Mouse (Mus musculus): ENCODE measurements around the gene Pdcl2. TPM values are rescaled to one million over a fixed set of nuclear protein-coding genes. Genes with fewer than 3 reads are reported as not detected.

Gene Pdcl2
- polyA plus RNA-seq, 1 experiment from 2014 or later, result not detected

GRCm38 (mm10) chr5:76303379-76303744 lies 27.6 kb downstream of the Pdcl2 start:
- Histone ChIP-seq H3K9me3 (replicated peaks) (no peaks in the 10 kb centered on the region), H3K4me1 (replicated peaks) (peaks cover 16% of the 10 kb centered on the region), H3K27ac (replicated peaks) (peak overlapping the region; percentile 83), H3K9ac (peak overlapping the region; percentile 69), H3K27me3 (peaks cover 27% of the 10 kb centered on the region), H3K4me2 (peak overlapping the region; percentile 88), H3K36me3 (replicated peaks) (no peaks in the 10 kb centered on the region), H3K4me3 (replicated peaks) (peak overlapping the region; percentile 79)
- ATAC-seq (ENCODE audit: insufficient read depth), result no peak
- WGBS (ENCODE audit: insufficient replicate concordance), result 5% methylated on average over 11 of the region's 11 CpGs

- WGBS (ENCODE audit: insufficient replicate concordance), result 61% methylated on average over 2 of the region's 2 CpGs
- no peak overlapping the region for H3K9ac ChIP-seq
- no peak for ATAC-seq (ENCODE audit: insufficient read depth)
Measured at GRCm38 (mm10) chr5:76302009-76302408, 28.9 kb downstream of the Pdcl2 start.

DNA sequence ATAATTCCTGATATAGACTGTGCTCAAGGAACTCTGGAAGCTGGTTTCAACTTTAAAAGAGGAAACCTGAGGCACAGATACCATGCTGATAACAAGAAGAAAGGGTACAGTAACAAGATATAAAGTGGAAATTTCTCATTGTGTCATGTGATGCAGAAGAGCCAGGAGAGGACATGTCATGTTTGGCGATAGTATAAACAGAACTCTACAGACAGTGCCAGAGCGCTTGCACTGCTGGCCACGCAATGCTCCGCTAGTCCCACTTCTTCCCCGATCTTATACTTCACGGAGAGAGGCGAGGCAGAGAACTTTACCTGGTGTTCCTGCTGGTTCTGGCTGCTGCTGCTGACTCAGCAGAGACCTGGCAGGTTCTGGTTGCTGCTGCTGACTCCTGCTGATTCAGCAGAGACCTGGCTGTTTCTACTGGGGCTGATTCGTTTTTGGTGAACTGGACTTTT lies 41.7 kb downstream of the Pdcl2 start:
- peaks cover 9% of the 10 kb centered on the region for H3K4me1 ChIP-seq (replicated peaks)
- 70% methylated on average over 8 of the region's 8 CpGs for WGBS (ENCODE audit: insufficient replicate concordance)
- no peak for ATAC-seq (ENCODE audit: insufficient read depth)
- no peaks in the 10 kb centered on the region for H3K36me3 ChIP-seq (replicated peaks)
- no peak overlapping the region for H3K4me3 ChIP-seq (replicated peaks)
- no peaks in the 10 kb centered on the region for H3K9me3 ChIP-seq (replicated peaks)
- H3K27me3 ChIP-seq, result no peaks in the 10 kb centered on the region
- H3K9ac ChIP-seq, result no peak overlapping the region
- no peak overlapping the region for H3K4me2 ChIP-seq
- H3K27ac ChIP-seq (replicated peaks), result no peak overlapping the region

More at GRCm38 (mm10) chr5:76302009-76302408, 28.9 kb downstream of the Pdcl2 start:
- Histone ChIP-seq H3K27me3 (peaks cover 27% of the 10 kb centered on the region), H3K27ac (replicated peaks) (no peak overlapping the region), H3K4me2 (no peak overlapping the region), H3K36me3 (replicated peaks) (no peaks in the 10 kb centered on the region), H3K4me3 (replicated peaks) (no peak overlapping the region), H3K9me3 (replicated peaks) (no peaks in the 10 kb centered on the region), H3K4me1 (replicated peaks) (peaks cover 16% of the 10 kb centered on the region)

DNA sequence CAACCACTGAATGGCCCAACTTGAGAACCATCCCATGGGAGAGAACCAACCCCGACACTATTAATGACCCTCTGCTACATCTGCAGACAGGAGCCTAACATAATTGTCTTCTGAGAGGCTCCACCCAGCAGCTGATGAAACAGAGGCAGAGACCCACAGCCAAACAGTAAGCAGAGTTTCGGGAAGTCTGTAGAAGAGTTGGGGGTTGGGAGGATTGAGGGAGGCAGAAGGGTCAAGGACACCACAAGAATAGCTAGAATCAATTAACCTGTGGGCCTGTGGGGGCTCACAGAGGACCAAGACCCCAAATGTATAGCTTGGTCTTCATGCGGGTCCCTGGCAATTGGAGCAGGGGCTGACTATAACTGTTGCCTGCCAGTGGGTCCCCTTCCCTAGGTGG lies 42.7 kb downstream of the Pdcl2 start:
- no peak for ATAC-seq (ENCODE audit: insufficient read depth)
- Histone ChIP-seq H3K4me3 (replicated peaks) (no peak overlapping the region), H3K4me1 (replicated peaks) (peaks cover 9% of the 10 kb centered on the region), H3K36me3 (replicated peaks) (no peaks in the 10 kb centered on the region), H3K27me3 (no peaks in the 10 kb centered on the region), H3K27ac (replicated peaks) (no peak overlapping the region), H3K4me2 (no peak overlapping the region), H3K9me3 (replicated peaks) (no peaks in the 10 kb centered on the region), H3K9ac (no peak overlapping the region)
- 71% methylated on average over 3 of the region's 3 CpGs for WGBS (ENCODE audit: insufficient replicate concordance)

GRCm38 (mm10) chr5:76287062-76287461 lies 43.9 kb downstream of the Pdcl2 start:
- no peaks in the 10 kb centered on the region for H3K27me3 ChIP-seq
- H3K9me3 ChIP-seq (replicated peaks), result no peaks in the 10 kb centered on the region
- H3K9ac ChIP-seq, result no peak overlapping the region
- 42% methylated on average over 5 of the region's 5 CpGs for WGBS (ENCODE audit: insufficient replicate concordance)
- no peaks in the 10 kb centered on the region for H3K36me3 ChIP-seq (replicated peaks)
- H3K4me3 ChIP-seq (replicated peaks), result no peak overlapping the region
- H3K27ac ChIP-seq (replicated peaks), result no peak overlapping the region
- peaks cover 9% of the 10 kb centered on the region for H3K4me1 ChIP-seq (replicated peaks)
- H3K4me2 ChIP-seq, result no peak overlapping the region
- no peak for ATAC-seq (ENCODE audit: insufficient read depth)

GRCm38 (mm10) chr5:76285699-76286098 lies 45.3 kb downstream of the Pdcl2 start:
- Histone ChIP-seq H3K27me3 (no peaks in the 10 kb centered on the region), H3K27ac (replicated peaks) (no peak overlapping the region), H3K9ac (no peak overlapping the region), H3K4me3 (replicated peaks) (no peak overlapping the region), H3K4me1 (replicated peaks) (peaks cover 9% of the 10 kb centered on the region), H3K9me3 (replicated peaks) (no peaks in the 10 kb centered on the region), H3K36me3 (replicated peaks) (no peaks in the 10 kb centered on the region), H3K4me2 (no peak overlapping the region)
- ATAC-seq (ENCODE audit: insufficient read depth), result no peak
- 85% methylated on average over 4 of the region's 4 CpGs for WGBS (ENCODE audit: insufficient replicate concordance)

DNA sequence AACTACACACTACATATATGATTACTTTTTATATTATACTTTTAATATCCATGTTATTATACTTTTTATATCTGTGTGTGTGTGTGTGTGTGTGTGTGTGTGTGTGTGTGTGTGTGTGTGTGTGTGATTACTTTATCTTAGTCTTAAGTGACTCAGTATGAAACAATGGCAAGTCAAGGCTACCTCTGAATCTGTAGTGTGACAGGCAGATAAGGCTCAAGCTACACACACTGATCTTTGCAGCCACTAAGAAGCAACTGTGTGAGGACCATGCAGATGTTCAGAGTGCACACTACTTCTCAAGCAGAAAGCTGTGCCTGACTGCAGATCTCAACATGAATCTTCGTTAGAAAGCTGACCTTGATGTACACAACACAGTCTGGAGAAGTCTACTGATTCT lies 47.1 kb downstream of the Pdcl2 start:
- Histone ChIP-seq H3K27me3 (no peaks in the 10 kb centered on the region), H3K9me3 (replicated peaks) (no peaks in the 10 kb centered on the region), H3K27ac (replicated peaks) (no peak overlapping the region), H3K4me2 (no peak overlapping the region), H3K4me1 (replicated peaks) (peaks cover 9% of the 10 kb centered on the region), H3K4me3 (replicated peaks) (no peak overlapping the region), H3K9ac (no peak overlapping the region), H3K36me3 (replicated peaks) (no peaks in the 10 kb centered on the region)
- 21% methylated on average over 1 of the region's 1 CpGs for WGBS (ENCODE audit: insufficient replicate concordance)
- 0 out of 2 replicates have a peak, but pooled peaks have one; percentile 40 for ATAC-seq (ENCODE audit: insufficient read depth)

GRCm38 (mm10) chr5:76274977-76275376 lies 56.0 kb downstream of the Pdcl2 start:
- no peaks in the 10 kb centered on the region for H3K4me1 ChIP-seq (replicated peaks)
- H3K27me3 ChIP-seq, result no peaks in the 10 kb centered on the region
- H3K36me3 ChIP-seq (replicated peaks), result no peaks in the 10 kb centered on the region
- no peak overlapping the region for H3K9ac ChIP-seq
- no peak overlapping the region for H3K4me2 ChIP-seq
- H3K4me3 ChIP-seq (replicated peaks), result no peak overlapping the region
- ATAC-seq (ENCODE audit: insufficient read depth), result no peak
- no peak overlapping the region for H3K27ac ChIP-seq (replicated peaks)
- no peaks in the 10 kb centered on the region for H3K9me3 ChIP-seq (replicated peaks)
- WGBS (ENCODE audit: insufficient replicate concordance), result 29% methylated on average over 4 of the region's 4 CpGs

Other genes starting within 250 kb of the Pdcl2 start
- gene Srd5a3, start 190.9 kb downstream of the Pdcl2 start, polyA plus RNA-seq (2015; fragmentation: Nextera tagmentation; extraction: Ambion mirVana), result 13.6 and 14.7 TPM in 2 replicates
- 26.2 and 27.4 TPM in 2 replicates for gene Tmem165, start 147.3 kb downstream of the Pdcl2 start, polyA plus RNA-seq (2015; fragmentation: Nextera tagmentation; extraction: Ambion mirVana)
- 1.8 and 2.1 TPM in 2 replicates for gene Clock, start 26.4 kb downstream of the Pdcl2 start, polyA plus RNA-seq (2015; fragmentation: Nextera tagmentation; extraction: Ambion mirVana)
- gene Nmu, start 32.6 kb upstream of the Pdcl2 start, polyA plus RNA-seq (2015; fragmentation: Nextera tagmentation; extraction: Ambion mirVana), result not detected in 2 replicates
- not detected in 2 replicates for gene Gm7271, start 152.9 kb upstream of the Pdcl2 start, polyA plus RNA-seq (2015; fragmentation: Nextera tagmentation; extraction: Ambion mirVana)
- gene Exoc1, start 198.2 kb upstream of the Pdcl2 start, polyA plus RNA-seq (2015; fragmentation: Nextera tagmentation; extraction: Ambion mirVana), result 11.7 and 11.8 TPM in 2 replicates